Mouse (Mus musculus): ENCODE measurements at regions not wholly inside any gene's neighbourhood (a gene's known extent, or its start where the extent isn't known, plus 50 kb on each side); places are given as distances from the start of the nearest gene placed in this dataset.

GRCm38 (mm10) chr13:31504316-31504715, 51.6 kb upstream of the Foxq1 start:
- Histone ChIP-seq H3K27ac (ENCODE audit: low read depth, low read length) (no peak overlapping the region), H3K36me3 (ENCODE audit: control insufficient read depth, insufficient read depth) (no peaks in the 10 kb centered on the region), H3K27me3 (replicated peaks; ENCODE audit: control insufficient read depth, insufficient read depth, low read length) (no peaks in the 10 kb centered on the region), H3K4me2 (replicated peaks; ENCODE audit: low read depth) (no peak overlapping the region), H3K4me1 (replicated peaks; ENCODE audit: control insufficient read depth, insufficient read depth, low read length) (no peaks in the 10 kb centered on the region), H3K4me3 (ENCODE audit: low read depth, low read length) (no peak overlapping the region), H3K9ac (ENCODE audit: low read depth, low read length) (no peak overlapping the region), H3K9me3 (ENCODE audit: control insufficient read depth) (no peaks in the 10 kb centered on the region)
- TF ChIP-seq CTCF (IDR thresholded peaks at IDR 0.05; ENCODE audit: low read depth): no peak
- no peak for ATAC-seq
- 92% methylated on average over 6 of the region's 7 CpGs for WGBS

DNA sequence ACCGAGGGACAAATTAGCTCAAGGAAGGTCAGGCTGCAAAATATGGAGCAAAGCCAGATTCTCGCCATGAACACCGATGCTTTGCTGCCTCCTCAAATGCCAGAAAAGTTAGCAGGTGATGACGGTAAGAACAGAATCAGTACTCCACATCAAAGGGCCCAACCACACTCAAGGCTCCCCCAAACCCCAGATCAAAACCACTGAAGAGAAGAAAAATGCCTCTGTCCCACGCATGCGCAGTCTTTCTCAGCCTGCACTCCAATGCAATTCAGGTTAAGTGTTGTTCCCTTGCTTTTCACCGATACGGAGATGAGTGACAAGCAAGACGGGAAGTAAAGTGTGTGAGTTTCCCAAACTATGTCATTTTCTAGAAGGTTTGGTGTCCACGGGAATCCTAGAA, 50.5 kb upstream of the Foxq1 start:
- Histone ChIP-seq H3K4me1 (replicated peaks; ENCODE audit: control insufficient read depth, insufficient read depth, low read length) (no peaks in the 10 kb centered on the region), H3K4me3 (ENCODE audit: low read depth, low read length) (no peak overlapping the region), H3K9me3 (ENCODE audit: control insufficient read depth) (no peaks in the 10 kb centered on the region), H3K27ac (ENCODE audit: low read depth, low read length) (no peak overlapping the region), H3K36me3 (ENCODE audit: control insufficient read depth, insufficient read depth) (no peaks in the 10 kb centered on the region), H3K4me2 (replicated peaks; ENCODE audit: low read depth) (no peak overlapping the region), H3K27me3 (replicated peaks; ENCODE audit: control insufficient read depth, insufficient read depth, low read length) (no peaks in the 10 kb centered on the region), H3K9ac (ENCODE audit: low read depth, low read length) (no peak overlapping the region)
- WGBS: 90% methylated on average over 10 of the region's 10 CpGs
- TF ChIP-seq CTCF (IDR thresholded peaks at IDR 0.05; ENCODE audit: low read depth): no peak
- no peak for ATAC-seq

All from intestine, postnatal 0 days (tissue).